Mouse (Mus musculus) macrophage (primary cell): Measurements from ENCODE around the gene Cep164. TPM values are rescaled to one million over a fixed set of nuclear protein-coding genes. Genes with fewer than 3 reads are reported as not detected.
A peak's percentile ranks its signal among the peaks of the same experiment; 100 is the strongest.
"Not testable (repeated sequence)": the region's sequence is repeated elsewhere in the genome, so short reads cannot be mapped to it uniquely, and the experiment has no call there.

Source experiments
- H3K27ac ChIP-seq: fragments of 350-480 bp; formaldehyde crosslinking; 2 replicates; pipeline ENCODE4 v1.9.0; 2021
- H3K36me3 ChIP-seq: fragments of 350-480 bp; formaldehyde crosslinking; 2 replicates; pipeline ENCODE4 v1.9.0; 2021; ENCODE audit errors: inconsistent target
- H3K4me3 ChIP-seq: fragments of 350-480 bp; formaldehyde crosslinking; 2 replicates; pipeline ENCODE4 v1.9.0; 2021; ENCODE audit errors: inconsistent target
- H3K79me2 ChIP-seq: fragments of 350-480 bp; formaldehyde crosslinking; 2 replicates; pipeline ENCODE4 v1.9.0; 2021; ENCODE audit errors: inconsistent target
- WGBS: methylation state at CpG from one replicate; pipeline ENCODE4 v1.1.7; 2026; ENCODE audit warnings: inconsistent platforms; ENCODE audit not compliant: missing documents; 5-methylcytosine and 5-hydroxymethylcytosine counted together
- polyA plus RNA-seq: library from polyadenylated mRNA; stranded (reverse); fragments of 250-400 nt; gene quantifications from 3 replicates; pipeline ENCODE4 v1.2.4, GENCODE M21; 2018; ENCODE audit warnings: inconsistent platforms
- total RNA-seq, 78 experiments: library from RNA; depleted of rRNA; stranded (reverse); fragments of 250-400 nt; gene quantifications; 1 replicate in 9 of 78; 2 replicates in 24 of 78; 3 replicates in 43 of 78; 4 replicates in 2 of 78; pipeline ENCODE4 v1.2.4; 2018; ENCODE audit warnings: inconsistent platforms in 56 of 78

The Cep164 gene
- total RNA-seq (2018; cell fraction: chromatin; rRNA removed): 100 to 1,000 TPM in 5 of 26 experiments, 10 to 100 TPM in 21; 19.2 to 126 (median 78.6) TPM
- 10 to 100 TPM; 17.0 to 31.0 (median 20.7) TPM for total RNA-seq (2018; cell fraction: cytosol; rRNA removed)
- 10 to 100 TPM; 15.5 to 63.8 (median 39.5) TPM for total RNA-seq (2018; cell fraction: nucleus; rRNA removed)
- polyA plus RNA-seq: 17.0 to 35.2 TPM (median 22.0 TPM) in 3 replicates

DNA sequence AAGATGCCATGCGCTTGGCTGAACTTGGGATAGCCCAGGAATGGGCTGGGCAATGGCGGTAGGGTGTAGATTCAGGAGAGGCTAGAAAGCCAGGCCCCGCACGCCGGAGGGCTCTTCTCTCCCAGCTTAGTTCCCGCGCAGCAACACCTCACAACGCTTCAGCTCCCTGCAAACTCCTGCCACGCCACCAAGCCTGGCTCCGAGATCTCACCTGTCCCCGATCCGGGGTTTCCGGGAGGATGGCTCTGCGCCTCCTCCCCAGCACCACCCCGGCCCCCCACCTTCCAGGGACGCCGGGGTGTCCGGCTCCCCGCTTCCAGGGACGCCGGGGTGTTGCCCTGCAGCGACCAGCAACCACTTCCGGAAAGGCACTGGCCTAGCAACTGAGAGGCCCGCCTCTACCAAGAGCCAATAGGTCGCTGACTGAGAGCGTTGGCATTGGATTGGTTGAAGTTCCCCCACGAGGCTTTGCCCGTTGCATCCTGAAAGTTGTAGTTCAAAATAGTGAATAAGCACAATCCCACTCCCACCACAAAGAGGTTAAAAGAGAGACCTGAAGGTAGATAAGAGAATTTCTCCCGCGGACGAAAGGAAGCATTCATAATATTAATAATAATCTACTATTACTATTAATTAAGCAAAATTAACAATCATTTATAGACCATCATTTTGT lies at the start of gene Cep164:
Gene Cep164, minus strand, starts transcription at position 401 of the 673 bp plus-strand sequence.
- H3K36me3 ChIP-seq: no peaks in the 10 kb centered on the region
- H3K27ac ChIP-seq: peak within 1 kb of the TSS; percentile 35
- peak within 1 kb of the TSS; percentile 77 for H3K4me3 ChIP-seq
- no peaks in the 10 kb centered on the region for H3K79me2 ChIP-seq
- under 1% methylated on average over 27 of the region's 31 CpGs for WGBS

DNA sequence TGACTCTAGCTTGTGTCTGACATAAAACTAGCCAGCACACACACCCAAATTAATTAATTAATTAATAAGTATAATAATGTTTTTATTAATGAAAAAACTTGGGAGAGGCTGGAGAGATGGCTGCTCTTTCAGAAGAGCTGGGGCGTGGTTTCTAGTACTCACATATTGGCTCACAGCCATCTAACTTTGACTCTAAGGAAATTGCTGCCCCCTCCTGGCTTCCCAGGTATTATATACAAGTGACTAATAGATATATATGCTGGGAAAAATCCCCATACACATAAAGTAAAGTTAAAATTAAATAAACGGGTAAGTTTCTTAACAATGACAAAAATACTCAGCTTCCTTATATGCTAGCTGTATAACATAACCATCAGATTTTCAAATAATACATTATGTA lies 49.4 kb upstream of the Cep164 start:
- H3K27ac ChIP-seq: no peak overlapping the region
- 85% methylated on average over 2 of the region's 2 CpGs for WGBS
- no peak overlapping the region for H3K4me3 ChIP-seq
- H3K36me3 ChIP-seq: peaks cover 49% of the 10 kb centered on the region; the same call in 1 of the 2 replicates
- no peaks in the 10 kb centered on the region for H3K79me2 ChIP-seq

DNA sequence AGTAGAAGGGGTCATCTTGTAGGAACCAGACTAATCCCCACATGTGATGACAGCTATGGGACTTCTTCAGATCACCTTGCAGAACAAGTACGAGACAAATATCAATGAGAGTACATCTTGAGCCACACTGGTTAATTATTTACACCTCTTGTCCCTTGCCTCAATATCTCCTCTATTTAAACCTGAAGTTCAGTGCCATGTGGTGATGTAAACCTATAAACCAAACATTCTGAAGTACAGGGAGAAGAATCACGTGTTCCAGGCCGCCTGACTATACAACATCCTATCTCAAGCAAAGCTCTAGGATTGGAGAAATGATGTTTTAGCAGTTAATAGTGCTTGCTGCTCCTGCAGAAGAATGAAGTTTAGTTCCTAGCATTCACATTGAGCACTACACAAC lies 41.8 kb upstream of the Cep164 start:
- Histone ChIP-seq H3K36me3 (peaks cover 77% of the 10 kb centered on the region), H3K27ac (no peak overlapping the region), H3K79me2 (no peaks in the 10 kb centered on the region)

DNA sequence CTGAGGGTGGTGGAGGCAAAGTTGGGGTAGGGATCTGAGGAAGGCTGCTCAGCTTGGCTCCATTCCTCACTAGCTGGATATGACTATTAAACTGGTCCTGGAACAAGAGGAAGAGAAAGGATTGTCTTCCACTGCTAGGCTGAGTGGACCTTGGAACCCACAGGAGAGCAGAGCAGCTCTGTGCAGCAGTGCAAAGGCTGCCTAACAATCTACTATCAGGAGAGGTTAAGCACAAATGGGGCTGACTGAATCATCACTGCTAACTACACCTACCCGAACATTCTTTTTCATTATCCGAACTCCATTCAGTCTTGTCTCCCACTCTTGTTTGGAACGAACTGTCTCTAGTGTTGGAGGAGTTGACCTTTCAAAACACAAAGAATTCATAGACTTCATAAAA lies 40.7 kb upstream of the Cep164 start:
- H3K36me3 ChIP-seq: peaks cover 80% of the 10 kb centered on the region
- H3K27ac ChIP-seq: no peak overlapping the region
- 97% methylated on average over 3 of the region's 3 CpGs for WGBS
- H3K4me3 ChIP-seq: no peak overlapping the region
- no peaks in the 10 kb centered on the region for H3K79me2 ChIP-seq

More for the DNA sequence above, 41.8 kb upstream of the Cep164 start:
- H3K4me3 ChIP-seq: no peak overlapping the region
- WGBS: 97% methylated on average over 3 of the region's 3 CpGs

DNA sequence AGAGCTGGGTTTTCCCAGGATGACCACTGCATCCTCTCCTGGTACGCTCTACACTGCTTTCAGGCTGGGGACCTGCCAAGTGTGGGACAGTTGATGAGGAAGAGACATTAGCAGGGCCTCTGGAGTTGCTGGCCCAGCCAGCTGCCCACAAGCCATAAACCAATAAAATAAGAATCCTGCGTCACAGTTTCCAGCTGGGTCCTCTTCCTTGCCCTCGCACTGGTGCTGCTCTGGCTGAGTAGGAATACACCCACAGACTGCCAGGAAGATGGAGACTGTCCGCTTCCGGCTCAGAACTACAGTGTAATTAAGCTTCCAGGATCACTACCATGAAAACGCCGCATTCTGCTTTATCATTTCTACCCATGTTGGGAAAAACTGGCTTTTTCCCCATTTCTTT lies 33.3 kb upstream of the Cep164 start:
- Histone ChIP-seq H3K36me3 (peaks cover 74% of the 10 kb centered on the region), H3K27ac (no peak overlapping the region), H3K4me3 (no peak overlapping the region), H3K79me2 (no peaks in the 10 kb centered on the region)
- 89% methylated on average over 5 of the region's 7 CpGs for WGBS

DNA sequence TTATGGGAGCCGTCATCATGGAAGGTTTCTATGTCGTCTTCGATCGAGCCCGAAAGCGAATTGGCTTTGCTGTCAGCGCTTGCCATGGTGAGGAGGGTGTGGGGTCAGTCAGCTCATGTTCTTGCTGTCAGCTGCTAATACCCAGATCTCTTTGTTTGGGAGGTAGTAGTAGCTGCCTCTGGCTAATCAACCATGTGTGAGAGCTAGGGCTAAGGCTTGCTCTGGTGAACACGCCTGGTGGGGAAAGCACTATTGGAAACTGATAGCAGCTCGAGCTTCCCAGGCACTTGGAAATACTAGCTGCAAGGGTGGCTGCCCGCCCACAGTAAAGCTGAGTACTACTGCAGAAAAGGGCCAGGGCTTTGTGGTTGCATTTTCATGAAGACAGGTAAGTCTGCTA lies 30.9 kb upstream of the Cep164 start:
- Histone ChIP-seq H3K79me2 (no peaks in the 10 kb centered on the region), H3K4me3 (no peak overlapping the region), H3K27ac (no peak overlapping the region), H3K36me3 (peaks cover 52% of the 10 kb centered on the region)
- WGBS: 95% methylated on average over 10 of the region's 10 CpGs

DNA sequence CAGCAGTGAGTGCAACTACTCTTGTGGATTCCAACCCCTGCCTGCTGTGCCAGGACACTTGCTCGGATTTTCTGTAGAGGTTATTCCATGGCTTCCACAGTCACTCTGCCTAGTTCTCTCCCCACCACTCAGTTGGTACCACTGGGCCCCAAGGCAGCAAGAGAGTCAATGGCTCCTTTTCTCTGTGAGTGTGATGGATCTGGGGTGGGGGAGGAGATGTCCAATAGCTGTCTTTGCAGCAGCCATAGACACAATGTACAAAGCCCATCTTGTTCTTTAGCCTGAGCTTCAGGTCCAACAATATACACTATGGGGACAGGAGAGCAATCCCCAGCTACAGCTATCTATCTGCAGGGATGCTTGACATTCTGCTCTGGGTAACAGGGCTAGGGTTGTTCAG lies 25.6 kb upstream of the Cep164 start:
- no peak overlapping the region for H3K4me3 ChIP-seq
- WGBS: 75% methylated on average over 1 of the region's 1 CpGs

DNA sequence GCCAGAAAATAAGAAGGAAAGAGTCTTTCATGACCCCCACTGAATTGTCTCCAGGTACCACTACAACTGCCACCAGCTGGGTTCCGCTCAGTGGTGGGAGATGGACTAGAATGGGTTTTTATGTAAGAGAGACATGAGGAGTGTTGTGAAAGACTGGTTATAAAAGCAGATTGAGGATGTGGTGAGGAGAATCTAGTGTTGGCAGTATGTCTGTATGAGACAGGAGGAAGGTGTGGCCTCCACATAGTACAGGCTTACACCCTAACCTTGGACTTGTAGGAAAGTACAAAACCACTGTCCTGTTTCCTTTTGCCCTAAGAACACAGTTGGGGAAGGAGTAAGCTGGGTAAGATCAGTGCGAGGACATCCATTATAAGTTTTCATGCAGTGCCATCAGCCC lies 25.2 kb upstream of the Cep164 start:
- Histone ChIP-seq H3K27ac (no peak overlapping the region), H3K36me3 (0 out of 2 replicates have a peak, but pooled peaks cover 5% of the 10 kb centered on the region), H3K4me3 (no peak overlapping the region), H3K79me2 (no peaks in the 10 kb centered on the region)
- 50% methylated on average over 2 of the region's 2 CpGs for WGBS

More for the DNA sequence above, 25.6 kb upstream of the Cep164 start:
- no peaks in the 10 kb centered on the region for H3K79me2 ChIP-seq
- peaks cover 10% of the 10 kb centered on the region; the same call in 1 of the 2 replicates for H3K36me3 ChIP-seq
- H3K27ac ChIP-seq: no peak overlapping the region

DNA sequence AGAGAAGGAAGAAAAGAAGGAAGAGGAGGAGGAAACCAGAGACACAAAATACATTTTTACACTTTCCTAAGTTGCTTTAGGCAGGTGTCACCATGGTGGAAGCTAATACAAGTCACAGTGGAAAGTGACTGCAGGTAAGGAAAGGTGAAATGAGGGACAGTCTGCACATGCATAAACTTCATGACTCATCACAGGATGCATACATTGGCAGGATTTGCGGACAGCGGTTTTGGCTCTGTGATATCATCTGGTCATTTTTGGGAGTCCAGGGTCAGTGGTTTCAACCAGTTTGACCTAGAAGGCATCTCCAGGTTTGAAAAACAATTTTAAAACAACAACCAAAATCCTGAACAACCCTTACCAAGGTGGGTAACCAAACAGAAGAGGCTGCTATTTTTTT lies 23.3 kb upstream of the Cep164 start:
- Histone ChIP-seq H3K27ac (no peak overlapping the region), H3K79me2 (no peaks in the 10 kb centered on the region), H3K36me3 (no peaks in the 10 kb centered on the region), H3K4me3 (no peak overlapping the region)
- WGBS: 71% methylated on average over 2 of the region's 2 CpGs

DNA sequence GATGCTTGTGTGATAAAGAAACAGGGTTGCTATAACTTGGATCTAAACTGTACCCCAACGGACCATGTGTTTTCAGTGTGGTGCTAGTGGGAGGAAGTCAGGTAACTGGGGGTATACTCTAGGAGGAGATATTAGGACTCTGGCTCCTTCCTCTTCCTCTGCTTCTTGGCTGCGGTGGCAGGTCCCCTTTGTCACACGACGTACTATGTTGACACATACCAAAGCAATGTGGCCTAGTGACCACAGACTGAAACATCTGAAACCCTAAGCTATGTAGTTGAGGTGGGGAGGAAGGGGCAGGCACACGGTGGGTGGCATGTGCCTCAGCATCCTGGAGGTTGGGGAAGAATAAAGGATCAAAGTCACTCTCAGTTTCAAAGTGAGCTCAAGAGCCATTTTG lies 22.8 kb upstream of the Cep164 start:
- Histone ChIP-seq H3K27ac (no peak overlapping the region), H3K79me2 (no peaks in the 10 kb centered on the region), H3K36me3 (no peaks in the 10 kb centered on the region), H3K4me3 (no peak overlapping the region)
- WGBS: 7% methylated on average over 5 of the region's 5 CpGs

DNA sequence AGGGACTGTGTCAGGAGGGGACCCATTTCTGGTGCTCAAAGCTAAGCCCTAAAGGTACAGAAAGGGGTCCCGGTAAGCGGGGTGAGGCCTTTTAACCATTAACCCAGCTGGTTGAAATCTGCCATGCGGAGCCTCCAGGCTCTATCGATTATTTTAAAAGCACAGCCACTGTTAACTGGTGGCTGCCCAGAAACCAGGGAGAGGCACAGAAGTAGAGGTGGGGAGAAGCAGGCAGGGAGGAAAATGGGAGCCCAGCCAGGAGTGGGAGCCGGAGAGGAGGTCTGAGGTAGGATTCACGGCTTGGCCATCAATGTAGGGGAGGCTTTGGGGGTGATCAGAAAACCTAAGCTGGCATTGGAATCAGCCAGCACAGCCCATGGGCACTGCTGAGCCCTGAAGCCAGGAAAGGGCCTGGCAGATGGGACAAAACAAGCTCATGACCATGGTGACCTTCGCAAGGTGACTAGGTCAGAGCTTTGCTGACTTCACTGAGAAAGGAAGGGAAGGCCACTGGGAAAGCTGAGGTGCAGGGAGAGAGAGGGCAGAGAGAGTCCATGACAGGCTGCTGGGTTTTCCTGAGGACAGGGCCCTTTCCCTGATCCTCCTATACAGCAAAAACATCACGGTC lies 22.2 kb upstream of the Cep164 start:
- WGBS: 83% methylated on average over 8 of the region's 8 CpGs
- Histone ChIP-seq H3K36me3 (no peaks in the 10 kb centered on the region), H3K27ac (no peak overlapping the region), H3K4me3 (no peak overlapping the region), H3K79me2 (no peaks in the 10 kb centered on the region)

DNA sequence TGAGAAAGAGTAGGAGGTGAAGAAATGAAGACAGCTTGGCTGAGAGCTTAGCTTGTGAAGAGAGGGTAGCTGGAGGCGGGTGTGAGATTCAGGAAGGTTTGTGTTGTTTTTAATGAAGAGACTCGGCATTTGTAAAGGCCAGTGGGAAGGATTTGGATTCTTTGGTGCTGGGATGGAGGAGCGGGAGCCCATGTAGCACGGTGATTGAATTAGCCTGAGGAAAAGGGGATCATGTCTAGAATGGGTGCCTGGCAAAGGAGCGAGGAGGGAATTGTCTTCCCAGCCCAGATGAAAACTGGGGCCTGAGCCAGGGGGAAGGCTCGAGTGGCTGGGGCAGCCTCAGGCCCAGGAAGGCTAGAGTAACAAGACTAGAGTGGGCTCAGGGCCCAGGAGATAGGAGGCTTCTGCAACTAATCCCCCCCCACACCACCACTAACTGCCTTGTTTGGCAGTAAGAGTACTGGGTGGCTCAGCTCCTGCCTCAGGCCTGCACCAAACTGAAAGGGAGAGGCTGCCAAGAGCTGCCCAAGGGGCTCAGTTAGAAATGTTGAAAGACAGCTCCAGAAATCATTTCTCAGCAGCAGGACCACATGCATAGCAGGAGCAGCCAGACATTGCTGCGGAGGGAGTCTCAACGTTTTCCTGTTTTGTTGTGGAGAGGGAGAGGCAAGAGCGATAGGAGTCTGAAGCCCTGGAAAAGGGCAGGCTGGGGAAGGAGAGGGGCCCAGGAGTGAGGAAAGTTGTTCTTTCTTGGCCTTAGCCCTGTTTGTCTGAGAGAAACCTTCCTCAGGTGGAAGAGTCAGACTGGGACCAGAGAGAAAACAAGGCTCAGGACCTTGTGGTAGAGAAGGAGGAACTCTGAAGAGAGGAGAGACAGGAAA lies 21.3 kb upstream of the Cep164 start:
- WGBS: 90% methylated on average over 8 of the region's 9 CpGs
- Histone ChIP-seq H3K27ac (no peak overlapping the region), H3K79me2 (no peaks in the 10 kb centered on the region), H3K4me3 (no peak overlapping the region), H3K36me3 (no peaks in the 10 kb centered on the region)

DNA sequence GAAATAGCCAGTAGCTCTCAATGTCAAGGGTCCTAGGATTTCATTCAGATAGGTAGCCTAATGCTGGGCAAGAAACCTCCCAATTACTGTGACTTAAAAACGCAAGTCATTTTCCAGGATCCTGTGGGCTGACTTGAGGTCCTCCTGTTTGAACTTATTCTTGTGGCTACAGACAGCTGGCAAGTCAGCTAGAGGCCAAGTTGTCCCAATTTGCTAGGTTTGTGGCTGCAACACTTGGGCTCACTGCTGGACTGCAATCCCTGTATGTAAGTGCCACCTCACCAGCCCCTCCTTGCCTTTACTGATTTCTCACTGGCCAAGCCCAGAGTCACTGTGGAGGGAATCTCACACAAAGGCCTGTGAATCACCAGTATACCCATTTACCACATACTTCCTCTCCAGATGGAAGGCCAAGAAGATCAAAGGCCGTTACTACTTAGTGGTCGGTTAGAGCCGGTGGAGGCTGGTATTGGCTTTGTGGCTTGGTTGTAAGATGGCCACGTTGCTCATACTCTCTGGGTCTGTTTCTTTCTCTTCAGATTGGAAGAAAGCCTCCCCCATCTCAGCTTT lies 18.5 kb upstream of the Cep164 start:
- no peak overlapping the region for H3K27ac ChIP-seq

DNA sequence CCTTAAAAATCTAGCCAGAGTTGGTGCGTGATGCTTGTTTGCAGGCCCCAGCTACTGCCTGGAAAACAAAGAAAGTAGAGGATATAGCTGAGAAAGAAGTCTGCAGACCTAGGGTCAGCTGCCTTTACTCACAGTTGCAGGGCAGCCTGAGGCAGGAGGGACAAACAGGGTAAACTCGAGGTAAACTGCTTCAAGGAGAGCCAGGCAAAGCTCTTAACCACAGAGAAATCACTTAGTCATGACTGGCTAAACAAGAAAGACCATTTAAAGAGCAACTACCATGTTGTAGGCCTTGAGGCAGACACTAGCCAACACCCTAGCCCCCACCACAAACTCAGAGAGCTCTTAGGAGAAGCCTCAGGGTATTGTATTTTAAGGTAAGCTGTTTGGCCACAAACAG lies 17.7 kb upstream of the Cep164 start:
- H3K79me2 ChIP-seq, H3K36me3 ChIP-seq, H3K27ac ChIP-seq, H3K4me3 ChIP-seq: not testable (repeated sequence)
- 53% methylated on average over 2 of the region's 2 CpGs for WGBS

More for the DNA sequence above, 18.5 kb upstream of the Cep164 start:
- Histone ChIP-seq H3K79me2 (no peaks in the 10 kb centered on the region), H3K36me3 (no peaks in the 10 kb centered on the region), H3K4me3 (no peak overlapping the region)
- WGBS: 15% methylated on average over 5 of the region's 5 CpGs
